Mouse (Mus musculus): Measurements from ENCODE around the gene Sptan1. TPM values are rescaled to one million over a fixed set of nuclear protein-coding genes. Genes with fewer than 3 reads are reported as not detected.

Sptan1 gene
- total and polyA plus RNA-seq, 3 experiments = 130 to 167 (median 159) TPM

GRCm38 (mm10) chr2:30063791-30064190 is 98.4 kb downstream of the Sptan1 start:
- DNase-seq = no peak
- Histone ChIP-seq H3K79me2 (replicated peaks; ENCODE audit: control insufficient read depth, insufficient read depth, low read length) (peaks cover 2% of the 10 kb centered on the region; the same call in 1 of the 2 replicates), H3K4me1 (ENCODE audit: control insufficient read depth, insufficient read depth, low read length) (peaks cover 10% of the 10 kb centered on the region), H3K36me3 (ENCODE audit: control insufficient read depth, insufficient read depth, low read length) (peaks cover 11% of the 10 kb centered on the region), H3K4me3 (no peak overlapping the region), H3K27ac (no peak overlapping the region), H3K9ac (ENCODE audit: low read depth, low read length) (no peak overlapping the region), H3K27me3 (ENCODE audit: control insufficient read depth, insufficient read depth, low read length) (no peaks in the 10 kb centered on the region)
- intact Hi-C loops (cut with DNase I) = no loop called here
- TF ChIP-seq POLR2A (IDR thresholded peaks at IDR 0.05; ENCODE audit: insufficient read depth, low read depth, low read length) (no peak), CTCF (IDR thresholded peaks at IDR 0.05) (no peak), EP300 (IDR thresholded peaks at IDR 0.05; ENCODE audit: insufficient read depth, low read depth, low read length) (no peak)
- WGBS = 54% methylated on average over 2 of the region's 3 CpGs

GRCm38 (mm10) chr2:30064298-30064697 is 98.9 kb downstream of the Sptan1 start:
- no peak overlapping the region for H3K27ac ChIP-seq
- WGBS = 76% methylated on average over 3 of the region's 3 CpGs

GRCm38 (mm10) chr2:30066046-30066901 is 100.9 kb downstream of the Sptan1 start:
- Histone ChIP-seq H3K4me1 (ENCODE audit: control insufficient read depth, insufficient read depth, low read length) (peaks cover 10% of the 10 kb centered on the region), H3K36me3 (ENCODE audit: control insufficient read depth, insufficient read depth, low read length) (peaks cover 13% of the 10 kb centered on the region), H3K27ac (peak overlapping the region; percentile 96), H3K4me3 (peak overlapping the region; percentile 89), H3K9ac (ENCODE audit: low read depth, low read length) (peak overlapping the region; percentile 99), H3K79me2 (replicated peaks; ENCODE audit: control insufficient read depth, insufficient read depth, low read length) (peaks cover 2% of the 10 kb centered on the region; the same call in 1 of the 2 replicates), H3K27me3 (ENCODE audit: control insufficient read depth, insufficient read depth, low read length) (no peaks in the 10 kb centered on the region)
- under 1% methylated on average over 55 of the region's 101 CpGs for WGBS
- TF ChIP-seq POLR2A (IDR thresholded peaks at IDR 0.05; ENCODE audit: insufficient read depth, low read depth, low read length) (peak; percentile 66), CTCF (IDR thresholded peaks at IDR 0.05) (no peak)
- peak; percentile 97 to 99 for DNase-seq
- intact Hi-C loops (cut with DNase I) = loop anchor here (2.0 kb wide), 1 partner anchor 17 kb away; the partner anchor contains the start of gene Wdr34

More at GRCm38 (mm10) chr2:30064298-30064697, 98.9 kb downstream of the Sptan1 start:
- Histone ChIP-seq H3K4me3 (no peak overlapping the region), H3K4me1 (ENCODE audit: control insufficient read depth, insufficient read depth, low read length) (peaks cover 10% of the 10 kb centered on the region), H3K36me3 (ENCODE audit: control insufficient read depth, insufficient read depth, low read length) (peaks cover 13% of the 10 kb centered on the region), H3K9ac (ENCODE audit: low read depth, low read length) (no peak overlapping the region), H3K79me2 (replicated peaks; ENCODE audit: control insufficient read depth, insufficient read depth, low read length) (peaks cover 2% of the 10 kb centered on the region; the same call in 1 of the 2 replicates), H3K27me3 (ENCODE audit: control insufficient read depth, insufficient read depth, low read length) (no peaks in the 10 kb centered on the region)
- TF ChIP-seq EP300 (IDR thresholded peaks at IDR 0.05; ENCODE audit: insufficient read depth, low read depth, low read length) (no peak), CTCF (IDR thresholded peaks at IDR 0.05) (no peak), POLR2A (IDR thresholded peaks at IDR 0.05; ENCODE audit: insufficient read depth, low read depth, low read length) (no peak)
- no peak for DNase-seq
- intact Hi-C loops (cut with DNase I) = no loop called here

GRCm38 (mm10) chr2:30067031-30067888 is 101.9 kb downstream of the Sptan1 start:
- H3K27me3 ChIP-seq (ENCODE audit: control insufficient read depth, insufficient read depth, low read length) = no peaks in the 10 kb centered on the region
- peak overlapping the region; percentile 99 for H3K9ac ChIP-seq (ENCODE audit: low read depth, low read length)
- H3K36me3 ChIP-seq (ENCODE audit: control insufficient read depth, insufficient read depth, low read length) = peaks cover 13% of the 10 kb centered on the region
- peak in 1 of 2 experiments; percentile 67 for DNase-seq
- intact Hi-C loops (cut with DNase I) = loop anchor here (2.0 kb wide), 1 partner anchor 18 kb away; the partner anchor contains the start of gene Wdr34
- peak overlapping the region; percentile 89 for H3K4me3 ChIP-seq
- under 1% methylated on average over 49 of the region's 69 CpGs for WGBS
- peaks cover 9% of the 10 kb centered on the region for H3K4me1 ChIP-seq (ENCODE audit: control insufficient read depth, insufficient read depth, low read length)
- TF ChIP-seq EP300 (IDR thresholded peaks at IDR 0.05; ENCODE audit: insufficient read depth, low read depth, low read length) (no peak), CTCF (IDR thresholded peaks at IDR 0.05) (no peak), POLR2A (IDR thresholded peaks at IDR 0.05; ENCODE audit: insufficient read depth, low read depth, low read length) (no peak)
- H3K79me2 ChIP-seq (replicated peaks; ENCODE audit: control insufficient read depth, insufficient read depth, low read length) = peaks cover 2% of the 10 kb centered on the region; the same call in 1 of the 2 replicates
- H3K27ac ChIP-seq = peak overlapping the region; percentile 96

- H3K27ac ChIP-seq = no peak overlapping the region
- intact Hi-C loops (cut with DNase I) = loop anchor here (2.0 kb wide), 1 partner anchor 19 kb away; the partner anchor contains the start of gene Wdr34
- H3K4me3 ChIP-seq = peak overlapping the region; percentile 89
- WGBS = 31% methylated on average over 7 of the region's 7 CpGs
- no peak for TF ChIP-seq POLR2A (IDR thresholded peaks at IDR 0.05; ENCODE audit: insufficient read depth, low read depth, low read length)
- TF ChIP-seq CTCF (IDR thresholded peaks at IDR 0.05) = no peak
- TF ChIP-seq EP300 (IDR thresholded peaks at IDR 0.05; ENCODE audit: insufficient read depth, low read depth, low read length) = no peak
- no peak for DNase-seq
- no peak overlapping the region for H3K9ac ChIP-seq (ENCODE audit: low read depth, low read length)
- peaks cover 13% of the 10 kb centered on the region for H3K36me3 ChIP-seq (ENCODE audit: control insufficient read depth, insufficient read depth, low read length)
- no peaks in the 10 kb centered on the region for H3K27me3 ChIP-seq (ENCODE audit: control insufficient read depth, insufficient read depth, low read length)
- peaks cover 2% of the 10 kb centered on the region; the same call in 1 of the 2 replicates for H3K79me2 ChIP-seq (replicated peaks; ENCODE audit: control insufficient read depth, insufficient read depth, low read length)
- peaks cover 8% of the 10 kb centered on the region for H3K4me1 ChIP-seq (ENCODE audit: control insufficient read depth, insufficient read depth, low read length)
These were observed 102.6 kb downstream of the Sptan1 start for GRCm38 (mm10) chr2:30067962-30068361.

Data from heart, adult 2 months (tissue).